Mouse (Mus musculus) thymus, adult 2 months (tissue): ENCODE data around the gene Morf4l1.

Experiments used
- CTCF ChIP-seq: fragments of 200-500 bp; IDR thresholded peaks from 2 replicates; pipeline ENCODE4 v1.5.1; 2012; ENCODE audit warnings: mild to moderate bottlenecking, control low read depth, low read length, moderate library complexity, borderline replicate concordance; ENCODE audit not compliant: control insufficient read depth, poor library complexity, insufficient read depth; ENCODE audit errors: extremely low read depth
- POLR2A ChIP-seq: fragments of 200-500 bp; IDR thresholded peaks from 2 replicates; pipeline ENCODE4 v1.6.1; 2012; ENCODE audit warnings: mild to moderate bottlenecking, low read length, control low read depth, moderate library complexity; ENCODE audit not compliant: control insufficient read depth, poor library complexity, insufficient read depth; ENCODE audit errors: extremely low read depth

- TF ChIP-seq CTCF (no peak), POLR2A (no peak)
These were observed 6.3 kb downstream of the Morf4l1 start for GRCm38 (mm10) chr9:90108272-90108671.
